Mouse (Mus musculus) bone marrow, adult 2 months (tissue): Measurements from ENCODE around the gene Met.

ENCODE experiments used
- CTCF ChIP-seq: fragments of 200-500 bp; IDR thresholded peaks from 2 replicates; pipeline ENCODE4 v1.5.1; 2011; ENCODE audit warnings: low read length, control low read depth; ENCODE audit not compliant: control insufficient read depth, insufficient read depth
- POLR2A ChIP-seq: fragments of 200-500 bp; IDR thresholded peaks from 2 replicates; pipeline ENCODE4 v1.6.1; 2011; ENCODE audit warnings: low read depth, mild to moderate bottlenecking, control low read depth, low read length, borderline replicate concordance; ENCODE audit not compliant: control insufficient read depth

GRCm38 (mm10) chr6:17583982-17584381, 120.4 kb downstream of the Met start:
- TF ChIP-seq CTCF (no peak), POLR2A (no peak)
